Mouse (Mus musculus) embryo, embryonic 11 days (tissue): ENCODE measurements at regions not wholly inside any gene's neighbourhood (a gene's known extent, or its start where the extent isn't known, plus 50 kb on each side); places are given as distances from the start of the nearest gene placed in this dataset.
"Not testable (repeated sequence)": the region's sequence is repeated elsewhere in the genome, so short reads cannot be mapped to it uniquely, and the experiment has no call there.

Source experiments
- DNase-seq: peaks from one replicate; pipeline ENCODE4 v3.0.0-alpha.2; 2015

DNA sequence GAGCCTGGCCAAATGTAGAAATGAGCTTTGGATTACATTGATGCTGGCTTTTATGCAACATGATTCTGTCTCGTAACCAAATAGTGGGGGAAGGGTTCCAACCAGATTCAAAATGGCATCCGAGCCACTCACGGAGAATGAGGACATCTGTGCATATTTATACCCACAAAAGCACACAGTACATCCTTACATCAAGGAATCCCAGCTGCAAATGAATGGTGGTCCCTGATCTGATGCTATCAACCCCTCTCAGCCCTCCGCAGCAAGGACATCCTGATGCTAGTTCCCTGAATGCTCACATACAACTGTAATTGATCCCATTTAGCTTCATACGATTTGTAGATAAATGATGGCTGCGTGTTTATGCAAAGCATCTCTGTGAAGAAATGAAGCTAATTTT, 215.9 kb downstream of the Samd5 start:
- DNase-seq: no peak

DNA sequence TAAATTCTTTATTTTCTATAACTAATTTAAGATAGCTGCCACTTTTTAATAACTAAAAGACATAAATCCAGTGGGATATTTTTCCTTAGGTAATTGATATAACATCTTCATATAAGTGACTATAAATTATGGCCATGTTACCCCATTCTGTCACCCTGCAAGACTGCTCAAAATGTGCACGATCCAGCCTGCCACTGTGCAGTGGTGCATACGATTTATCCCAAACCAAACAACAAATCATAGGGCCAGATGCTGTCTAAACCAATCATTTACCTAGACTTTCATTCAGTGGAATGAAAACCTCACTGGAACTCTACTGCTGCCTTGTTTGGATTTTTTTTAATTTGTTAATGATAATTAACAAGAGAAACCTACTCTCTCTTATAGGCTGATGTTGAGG, 216.5 kb downstream of the Samd5 start:
- DNase-seq: no peak

DNA sequence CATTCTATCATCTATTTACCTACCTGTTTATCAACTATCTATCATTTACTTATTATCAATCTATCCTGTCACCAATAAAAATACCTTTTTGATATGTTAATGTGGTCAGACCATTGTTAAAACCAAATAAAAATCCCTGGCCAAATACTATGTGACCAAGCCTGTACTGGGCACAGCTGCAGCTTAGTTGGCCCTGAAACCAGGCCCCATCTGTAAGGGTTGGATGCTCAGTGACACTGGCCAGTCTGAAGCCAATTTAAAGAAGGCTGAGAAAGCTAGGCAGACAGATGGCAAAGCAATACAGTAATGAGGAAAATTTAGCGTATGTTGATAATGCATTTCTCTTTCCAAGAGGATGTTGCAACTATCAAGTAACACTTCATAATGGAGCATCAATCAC, 217.8 kb downstream of the Samd5 start:
- DNase-seq: no peak

DNA sequence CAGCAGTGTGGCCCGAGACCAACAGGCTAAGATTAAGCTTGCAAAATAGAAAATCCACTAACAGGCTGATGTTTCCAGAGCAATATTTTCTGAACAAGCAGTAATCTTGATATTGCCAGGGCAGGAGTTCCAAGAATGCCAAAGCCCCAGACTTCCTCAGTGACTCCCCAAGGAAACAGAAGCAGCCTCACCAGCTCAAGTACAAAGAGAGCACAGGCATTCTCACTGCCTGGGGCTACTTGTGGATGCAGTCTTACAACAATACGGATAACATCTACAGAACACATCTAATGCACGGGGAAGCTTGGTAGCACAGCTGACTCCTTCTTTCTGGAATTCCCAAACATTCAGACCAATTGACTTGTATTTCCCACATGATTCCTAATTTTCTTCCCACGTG, 235.9 kb downstream of the Samd5 start:
- no peak for DNase-seq

DNA sequence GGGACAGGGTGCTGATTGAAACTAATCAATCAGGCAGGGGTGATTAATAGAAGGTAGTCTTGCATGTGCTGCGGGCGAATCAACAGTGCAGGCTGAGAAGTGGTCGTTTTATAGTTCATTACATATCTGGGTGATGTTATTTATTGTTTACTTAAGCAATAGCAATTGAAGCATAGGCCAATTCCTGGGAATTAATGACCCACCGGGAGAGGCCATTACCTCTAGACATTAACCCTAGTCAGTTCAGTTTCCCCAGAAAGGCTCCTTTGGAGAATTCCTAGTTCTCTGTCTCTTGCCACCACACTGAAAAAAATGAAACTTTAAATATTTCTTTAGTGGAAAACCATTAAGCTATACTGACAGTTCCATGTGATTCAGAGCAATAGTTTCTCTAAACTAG, 236.6 kb downstream of the Samd5 start:
- DNase-seq: no peak

DNA sequence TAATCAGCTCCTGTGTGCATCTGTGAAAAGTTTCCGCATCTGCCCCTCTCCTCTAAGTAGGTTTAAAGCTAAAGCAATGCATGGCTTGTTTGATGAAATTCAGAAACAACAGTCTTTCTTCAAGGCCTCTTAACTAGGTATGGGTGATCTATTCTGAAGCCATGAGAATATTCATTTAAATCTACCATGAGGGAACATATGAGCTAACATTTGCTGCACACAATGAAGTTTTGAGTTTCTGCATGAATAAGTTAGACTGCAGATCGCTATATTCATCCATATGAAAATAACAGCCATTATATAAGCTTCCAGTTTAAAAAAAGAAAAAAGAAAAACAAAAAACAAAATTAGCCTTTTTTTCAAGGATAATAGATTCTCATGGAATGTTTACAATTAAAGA, 245.9 kb downstream of the Samd5 start:
- no peak for DNase-seq

DNA sequence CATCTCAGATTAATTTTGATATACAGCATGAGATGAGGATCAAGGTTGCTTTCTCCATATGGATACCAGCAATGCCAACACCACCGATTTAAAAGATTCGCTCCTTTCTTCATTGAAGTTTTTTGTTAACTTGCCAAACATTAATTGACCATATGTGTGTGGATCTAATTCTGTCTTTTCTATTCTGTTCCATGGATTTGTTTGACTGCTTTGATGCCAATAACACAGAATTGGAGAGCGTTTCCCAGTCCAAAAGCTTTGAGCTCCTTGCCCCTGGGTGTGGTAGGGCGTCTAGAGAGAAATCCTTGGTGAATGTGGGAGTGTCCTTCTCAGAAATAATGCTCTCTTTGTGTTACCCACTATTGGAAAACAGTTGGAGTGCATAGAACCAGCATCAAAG, 254.3 kb downstream of the Samd5 start:
- no peak for DNase-seq

DNA sequence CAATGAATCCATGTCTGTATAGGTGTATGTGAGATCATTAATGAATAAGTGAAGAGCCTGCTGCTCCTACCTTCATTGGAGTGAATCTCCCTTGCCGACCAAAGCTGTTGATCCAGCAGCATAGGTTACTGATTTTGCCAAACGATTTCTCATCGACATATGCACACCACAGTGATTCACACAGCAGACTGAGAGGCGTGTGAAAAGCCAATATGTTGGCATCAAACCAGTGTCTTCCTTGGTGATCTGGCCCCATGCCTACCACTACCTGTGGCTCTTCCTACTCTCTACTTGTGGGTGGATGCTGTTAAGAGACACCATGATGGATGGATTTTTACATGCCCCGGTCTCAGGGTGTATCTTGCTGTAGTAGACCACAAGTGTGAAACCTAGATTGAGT, 258.3 kb downstream of the Samd5 start:
- no peak for DNase-seq

DNA sequence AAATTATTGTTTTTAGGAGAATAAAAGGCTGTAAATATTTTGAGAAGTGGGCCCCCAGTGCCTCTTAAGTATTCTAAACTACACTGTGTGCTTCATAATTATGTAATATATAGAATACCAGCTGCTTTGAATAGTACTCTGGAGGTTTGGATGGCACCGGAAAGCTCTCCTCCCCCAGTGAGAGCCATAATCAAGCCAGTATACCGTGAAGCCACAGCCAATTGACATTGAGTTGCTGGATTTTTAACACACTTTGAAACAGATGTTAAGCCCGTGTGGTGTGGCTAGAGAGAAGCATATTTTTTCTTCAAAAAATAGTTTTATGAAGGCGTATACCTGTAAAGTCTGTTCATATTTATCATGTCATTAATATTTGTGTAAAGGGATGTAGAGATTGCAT, 268.9 kb downstream of the Samd5 start:
- no peak for DNase-seq

DNA sequence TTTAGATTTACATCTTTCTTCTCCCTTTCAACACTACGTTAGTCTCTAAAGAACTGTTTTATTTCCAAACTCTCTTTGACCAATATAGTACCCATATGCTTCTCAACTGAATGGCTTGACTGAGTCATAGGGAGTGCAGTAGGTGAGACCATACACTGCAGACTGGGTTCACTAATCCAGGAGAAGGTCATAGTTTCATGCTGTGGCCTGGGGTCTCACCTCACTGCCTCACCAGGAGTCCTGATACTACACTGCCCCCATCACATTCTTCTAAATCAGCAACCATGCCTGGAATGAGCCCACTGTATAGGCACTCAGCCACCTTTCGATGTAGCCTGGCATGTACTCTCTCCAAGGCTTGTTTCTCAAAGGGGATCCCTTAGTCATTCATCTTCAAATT, 269.6 kb downstream of the Samd5 start:
- DNase-seq: no peak

DNA sequence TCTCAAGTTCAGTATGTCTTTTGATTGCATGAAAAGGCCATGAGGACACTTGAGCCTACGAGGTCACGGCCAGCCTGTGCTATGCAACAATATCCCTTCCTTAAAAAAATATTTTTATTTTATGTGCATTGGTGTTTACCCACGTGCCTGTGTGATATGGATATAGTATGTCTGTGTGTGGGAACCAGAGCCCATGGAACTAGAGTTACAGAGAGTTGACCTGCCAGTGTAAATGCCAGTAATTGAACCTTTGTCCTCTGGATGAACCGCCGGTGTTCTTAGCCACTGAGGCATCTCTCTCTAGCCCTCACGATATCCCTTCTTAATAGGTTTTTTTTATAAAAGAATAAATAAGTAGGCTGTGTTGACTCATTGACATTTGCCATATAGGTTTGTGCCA, 270.0 kb downstream of the Samd5 start:
- no peak for DNase-seq

DNA sequence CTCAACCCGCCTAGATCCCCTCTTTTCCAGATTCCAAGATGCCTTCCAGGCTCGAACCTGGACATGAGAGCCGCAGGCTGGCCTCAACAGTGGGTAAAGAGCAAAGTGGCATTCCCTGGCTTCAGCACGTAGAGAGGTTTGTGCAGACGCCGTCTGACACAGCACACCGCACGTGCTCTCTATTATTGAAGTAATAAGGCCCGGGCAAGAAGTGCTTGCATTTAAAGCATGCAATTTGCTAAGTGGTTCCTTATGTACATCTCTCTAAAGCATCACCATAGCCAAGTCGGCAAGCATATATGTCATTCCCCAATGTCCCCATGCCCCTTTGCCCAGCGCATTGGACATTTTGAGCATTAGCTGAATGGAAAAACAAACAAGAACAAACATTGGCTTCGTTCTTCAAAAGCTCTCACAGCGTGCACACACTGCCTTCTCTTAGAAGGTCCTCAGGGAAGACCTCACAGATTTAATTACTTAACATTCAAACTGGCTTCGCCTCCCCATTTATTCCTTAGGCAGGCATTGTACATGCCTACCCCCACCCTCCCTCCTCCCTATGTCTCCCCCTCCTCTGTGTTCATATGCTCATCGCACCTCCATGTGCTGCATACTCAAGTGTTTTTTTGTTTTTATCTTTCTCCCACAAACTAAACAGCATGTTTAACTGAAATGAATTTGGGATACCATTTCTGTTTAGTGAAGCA, 273.9 kb downstream of the Samd5 start:
- DNase-seq: peak; percentile 22

DNA sequence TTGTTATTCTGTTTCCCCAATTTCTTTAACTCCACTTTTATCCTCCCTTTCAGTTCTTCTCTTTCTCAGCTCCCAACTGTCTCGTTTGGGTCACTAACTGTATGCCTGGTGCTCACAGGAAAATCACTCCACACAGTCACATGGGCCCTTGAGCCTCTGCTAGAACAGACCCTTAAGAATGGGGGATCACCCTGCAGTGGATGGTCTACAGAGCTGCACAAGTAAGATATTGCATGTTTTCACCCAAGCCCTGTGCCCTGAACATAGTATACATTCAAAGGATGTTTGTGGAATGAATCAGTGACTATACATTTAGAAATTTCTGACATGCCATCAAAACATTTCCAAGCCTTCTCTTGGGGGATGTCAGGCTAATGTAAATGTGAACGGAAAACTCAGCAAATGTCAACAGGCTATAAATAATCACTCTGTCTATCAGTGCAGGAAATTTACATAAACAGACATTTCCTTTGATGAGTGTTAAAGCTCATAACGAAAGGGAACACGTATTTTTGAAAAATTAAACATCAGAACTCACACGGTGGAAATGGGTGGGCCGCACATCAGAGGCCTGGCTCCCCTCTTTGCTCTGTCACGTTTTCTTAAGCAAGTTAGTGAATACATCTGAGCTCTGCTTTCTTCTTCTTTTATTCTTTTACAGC, 297.4 kb downstream of the Samd5 start:
- no peak for DNase-seq

DNA sequence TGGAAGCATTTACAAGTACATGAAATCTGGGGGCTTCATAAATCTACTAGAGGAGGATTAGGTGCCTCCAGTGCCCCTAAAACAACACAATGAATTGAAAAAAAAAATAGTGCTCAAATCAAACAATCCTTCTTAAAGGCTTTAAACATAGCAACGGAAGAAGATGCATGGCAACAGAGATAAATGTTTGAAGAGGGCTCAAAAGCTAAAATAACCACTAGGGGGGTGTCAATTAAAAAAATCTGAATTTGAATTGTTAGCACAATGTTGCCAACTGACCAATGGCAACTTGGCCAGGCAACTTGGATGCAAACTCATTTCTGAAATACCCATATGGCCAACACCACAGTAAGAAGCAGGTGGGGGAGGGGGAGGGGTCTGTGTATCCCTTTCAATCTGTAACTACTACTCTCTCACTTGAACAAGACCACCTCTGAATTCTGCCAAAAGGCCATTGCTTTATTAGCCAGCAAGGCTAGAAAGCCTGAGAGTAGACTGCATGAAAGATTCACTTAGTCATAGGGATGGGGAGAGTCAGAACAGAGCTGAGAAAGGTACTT, 312.6 kb downstream of the Samd5 start:
- no peak for DNase-seq

DNA sequence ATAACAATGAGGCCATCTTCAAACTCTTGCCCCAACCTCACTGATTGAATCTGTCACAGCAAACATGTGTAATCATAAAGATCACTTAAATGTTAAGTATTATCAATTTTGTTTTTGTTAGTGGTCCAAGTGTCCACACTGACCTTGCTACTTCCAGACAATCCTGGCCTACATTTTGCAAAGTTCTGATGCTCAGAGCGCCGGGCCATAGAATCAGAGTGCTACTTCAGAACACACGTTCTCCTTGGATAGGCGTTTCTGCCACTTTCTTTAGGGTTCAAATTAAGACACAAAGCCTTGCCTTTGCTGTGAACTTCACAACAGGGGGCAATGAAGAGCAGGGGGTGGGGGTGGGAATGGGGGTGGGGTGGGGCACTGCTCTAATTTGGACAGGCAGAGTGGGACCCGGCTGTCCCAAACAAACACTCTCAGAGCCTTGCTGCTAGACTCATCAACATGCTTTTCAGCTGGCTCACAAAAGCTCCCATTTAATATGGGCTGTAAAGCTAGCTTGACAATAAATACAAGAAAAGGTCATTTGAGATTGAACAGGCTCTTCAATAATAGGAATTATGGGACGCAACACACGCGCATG, 336.7 kb downstream of the Samd5 start:
- DNase-seq: no peak

DNA sequence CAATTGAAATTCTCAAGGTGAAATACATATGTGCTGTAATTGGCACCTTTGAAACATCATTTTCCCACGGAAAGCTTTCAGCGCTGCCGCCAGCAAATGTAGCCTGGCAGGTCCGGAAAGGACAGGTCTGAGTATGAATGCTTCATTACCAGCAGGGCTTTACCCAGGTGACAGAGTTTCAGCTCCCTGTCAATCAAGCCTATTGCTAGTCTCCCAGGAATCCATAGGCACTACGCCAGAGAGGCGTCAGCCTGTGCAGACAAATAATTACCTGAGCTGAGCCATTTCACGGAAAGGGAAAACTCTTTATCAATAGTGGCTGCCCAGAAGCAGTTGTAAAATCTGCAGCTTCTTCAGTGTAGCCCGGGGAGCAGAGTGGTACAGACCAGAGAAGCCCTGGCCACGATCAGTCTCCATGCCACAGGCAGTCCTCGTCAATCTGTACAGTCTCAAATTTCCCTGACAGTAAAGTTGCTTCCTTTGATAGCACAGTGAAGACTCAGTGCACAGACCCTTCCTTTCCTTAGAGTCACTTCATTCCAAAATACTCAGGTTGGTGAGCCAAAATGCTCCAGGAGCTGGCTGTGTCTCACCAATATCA, 340.7 kb downstream of the Samd5 start:
- DNase-seq: no peak

DNA sequence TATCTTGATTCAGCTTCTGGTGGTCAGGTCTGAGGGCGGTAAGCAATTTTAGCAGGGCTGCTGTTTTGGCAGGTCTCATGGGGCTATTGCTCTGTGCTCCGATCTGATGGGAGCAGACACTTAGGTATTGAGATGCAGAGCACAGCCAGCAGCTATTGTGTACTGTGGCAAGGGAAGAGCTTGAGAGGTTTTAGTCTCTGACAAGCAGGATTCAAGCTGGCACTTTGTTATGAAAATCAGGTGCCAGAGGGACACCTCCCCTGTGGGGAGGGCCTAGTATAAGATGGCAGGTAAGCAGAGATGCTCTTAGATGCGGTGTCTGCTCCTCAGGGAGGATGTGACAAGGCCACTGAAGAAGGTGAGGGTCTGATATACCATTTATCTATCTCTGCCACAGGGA, 343.3 kb downstream of the Samd5 start:
- no peak for DNase-seq

DNA sequence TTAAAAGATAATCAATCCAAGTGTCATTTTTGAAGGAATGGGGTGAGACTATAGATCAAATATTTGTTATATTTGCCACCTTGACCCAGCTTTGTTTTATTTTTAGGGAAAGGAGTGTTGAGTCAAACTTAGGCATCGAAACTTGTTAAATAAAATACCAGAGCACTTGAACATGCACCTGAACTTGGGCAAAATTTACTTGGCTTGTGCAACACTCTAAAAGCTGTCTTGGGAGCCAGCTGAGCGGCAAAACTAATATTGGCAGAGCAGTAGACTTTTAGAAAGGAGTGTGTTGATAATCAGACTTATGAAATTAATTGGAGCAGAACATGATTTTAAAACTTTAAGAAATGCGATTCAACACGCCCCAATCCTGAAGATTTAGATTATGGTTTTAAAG, 346.7 kb downstream of the Samd5 start:
- DNase-seq: no peak

DNA sequence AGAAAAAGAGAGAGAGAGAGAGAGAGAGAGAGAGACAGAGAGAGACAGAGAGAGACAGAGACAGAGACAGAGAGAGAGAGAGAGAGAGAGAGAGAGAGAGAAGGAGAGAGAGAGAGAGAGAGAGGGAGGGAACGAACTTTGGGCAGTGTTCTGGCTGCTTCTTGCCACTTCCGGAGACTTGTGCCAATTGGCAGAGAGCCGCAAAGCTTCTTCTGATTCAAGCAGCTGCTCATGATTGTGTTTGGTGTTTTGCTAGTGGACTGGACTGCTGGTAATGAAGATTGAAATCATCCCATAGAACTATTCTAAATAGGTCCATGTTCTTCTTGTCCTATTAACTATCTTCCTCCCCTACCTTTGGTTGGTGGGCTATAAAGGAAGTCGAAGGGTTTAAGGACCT, 347.1 kb downstream of the Samd5 start:
- DNase-seq: not testable (repeated sequence)

DNA sequence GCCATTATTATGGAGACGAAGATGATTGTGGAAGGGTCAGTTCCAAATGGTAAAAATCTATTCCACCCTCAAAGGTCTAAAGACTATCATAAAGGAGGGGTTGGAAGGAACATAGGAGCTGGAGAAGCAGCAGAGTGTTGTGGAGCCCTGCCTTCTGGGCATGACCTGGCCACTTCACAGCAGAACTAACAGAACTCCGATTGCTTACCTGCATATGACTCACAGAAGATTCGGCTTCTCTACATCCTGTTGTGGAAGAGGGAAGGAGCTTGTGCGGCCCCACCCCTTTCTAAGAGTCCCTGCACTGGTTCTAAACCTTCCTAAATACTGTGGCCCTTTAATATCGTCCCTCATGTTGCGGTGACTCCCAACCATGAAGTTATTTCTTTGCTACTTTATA, 362.7 kb downstream of the Samd5 start:
- no peak for DNase-seq

DNA sequence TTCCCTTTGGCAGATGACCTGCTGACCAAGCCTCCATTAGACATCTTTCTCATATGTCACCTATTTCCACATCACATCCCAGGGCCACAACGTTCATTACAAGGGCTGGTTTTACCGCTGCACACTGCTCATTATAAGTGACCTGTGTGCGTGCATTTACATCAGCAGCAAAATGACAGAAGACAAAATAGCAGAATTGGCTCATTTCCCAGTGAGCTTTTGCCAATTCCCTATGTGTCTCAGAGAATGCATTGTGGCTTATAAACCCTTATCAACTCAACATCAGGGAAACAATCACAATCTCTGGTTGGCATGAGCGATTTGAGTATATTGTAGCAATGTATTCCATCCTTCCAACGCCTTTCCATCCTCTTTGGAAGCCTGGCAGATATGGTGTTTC, 364.7 kb downstream of the Samd5 start:
- DNase-seq: no peak

DNA sequence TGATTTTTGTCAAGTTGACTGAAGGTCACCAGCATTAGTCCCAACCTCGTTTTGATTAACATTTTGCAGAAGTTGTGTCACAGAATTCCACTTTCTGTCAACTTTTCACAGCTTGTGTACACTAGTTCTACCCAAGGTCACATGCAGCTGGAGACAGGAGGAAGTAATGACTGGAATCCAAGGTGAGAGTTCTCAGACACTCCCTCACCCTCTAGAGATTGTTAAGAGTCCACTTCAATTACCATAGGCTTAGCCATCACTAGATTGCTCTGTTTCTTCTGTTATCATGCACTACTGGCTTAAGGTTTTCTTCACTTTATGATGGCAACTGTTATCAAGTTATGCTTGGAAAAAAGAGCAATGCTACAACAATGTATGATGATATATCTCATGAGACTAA, 379.0 kb downstream of the Samd5 start:
- no peak for DNase-seq

DNA sequence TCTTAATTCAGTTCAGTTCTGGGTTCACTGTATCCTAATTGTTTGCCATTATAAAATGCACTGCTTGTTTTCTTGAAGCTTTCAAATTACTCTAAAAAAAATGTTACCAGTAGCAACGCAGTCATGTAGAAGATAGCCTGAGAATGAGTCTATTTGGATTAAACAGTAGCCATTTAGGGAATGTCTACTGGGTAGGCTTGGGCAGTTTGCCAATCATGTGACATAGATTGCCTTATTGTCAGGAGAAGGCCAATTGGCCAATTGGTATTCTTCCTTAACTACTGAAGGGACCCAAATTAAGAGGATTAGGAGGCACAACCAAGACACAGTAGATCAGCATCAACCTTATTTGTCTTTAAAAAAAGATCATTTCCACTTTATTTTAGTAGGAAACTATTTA, 379.7 kb downstream of the Samd5 start:
- DNase-seq: no peak

DNA sequence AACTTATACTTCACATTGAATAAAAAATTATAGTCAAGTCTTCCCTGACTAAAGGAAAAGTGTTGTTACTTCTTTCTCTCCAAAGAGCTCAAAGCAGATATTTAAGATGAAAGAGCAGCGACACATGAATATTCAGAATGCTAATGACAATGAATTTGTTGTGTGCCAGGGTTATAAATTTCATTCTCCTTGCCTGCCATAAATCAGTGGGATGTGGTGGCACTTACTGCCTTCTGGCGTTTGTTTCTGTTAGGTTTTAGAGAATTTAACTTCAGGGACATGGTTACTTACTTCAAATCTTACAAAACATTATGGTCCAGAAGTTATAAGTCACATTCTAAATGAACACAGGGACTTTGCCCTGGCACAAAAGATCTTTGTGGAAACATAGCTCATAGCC, 380.4 kb downstream of the Samd5 start:
- DNase-seq: no peak
